Mouse (Mus musculus) kidney, adult 8-10 months (tissue): ENCODE data around the gene Lins1.

Experiments
- DNase-seq, 2 experiments: peaks; one replicate each; pipeline ENCODE4 v3.0.0; 2022

Gene Lins1

DNA sequence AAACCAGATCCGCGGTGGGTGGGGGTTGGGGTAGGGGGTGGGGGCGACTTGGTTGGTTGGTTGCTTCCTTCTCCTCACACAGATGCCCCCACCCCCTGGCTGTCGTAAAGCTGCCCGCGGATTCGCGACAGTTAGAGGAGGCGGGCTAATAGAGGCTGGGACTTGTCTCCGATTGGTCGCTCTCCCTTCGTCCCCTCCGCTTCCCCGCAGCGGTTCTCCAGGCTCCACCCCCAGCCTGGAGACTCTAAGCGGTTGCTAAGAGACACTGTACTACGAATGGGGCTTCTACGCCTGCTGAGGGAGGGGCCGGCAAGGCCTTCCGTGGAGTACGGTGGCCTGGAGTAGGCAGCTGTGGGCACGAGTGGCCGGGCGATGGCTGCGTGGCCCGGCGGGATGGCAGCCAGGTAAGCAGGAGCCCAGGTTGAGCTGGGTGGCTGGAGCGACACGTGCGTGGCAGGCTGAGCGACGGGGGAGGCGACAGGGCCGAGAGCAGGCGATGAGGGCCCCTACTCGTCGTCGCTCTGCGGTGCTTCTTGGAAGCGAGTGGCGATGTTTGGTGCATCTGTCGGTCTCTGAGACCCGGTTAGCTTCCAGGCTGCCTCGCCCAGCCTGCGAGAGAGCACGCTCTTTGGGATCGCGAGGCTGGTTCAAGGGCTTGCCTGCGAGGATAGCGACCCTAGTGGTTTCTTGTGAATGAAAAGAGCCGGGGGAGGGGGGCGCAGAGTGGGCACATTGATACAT, at the start of gene Lins1:
TSS of gene Lins1 (plus strand) at position 270 of the 741 bp plus-strand sequence.
- DNase-seq: peak; percentile 99 to 100

GRCm38 (mm10) chr7:66645736-66646135, 44.0 kb upstream of the Lins1 start:
- no peak for DNase-seq

- DNase-seq: no peak
Measured at GRCm38 (mm10) chr7:66649181-66649580, 40.5 kb upstream of the Lins1 start.

DNA sequence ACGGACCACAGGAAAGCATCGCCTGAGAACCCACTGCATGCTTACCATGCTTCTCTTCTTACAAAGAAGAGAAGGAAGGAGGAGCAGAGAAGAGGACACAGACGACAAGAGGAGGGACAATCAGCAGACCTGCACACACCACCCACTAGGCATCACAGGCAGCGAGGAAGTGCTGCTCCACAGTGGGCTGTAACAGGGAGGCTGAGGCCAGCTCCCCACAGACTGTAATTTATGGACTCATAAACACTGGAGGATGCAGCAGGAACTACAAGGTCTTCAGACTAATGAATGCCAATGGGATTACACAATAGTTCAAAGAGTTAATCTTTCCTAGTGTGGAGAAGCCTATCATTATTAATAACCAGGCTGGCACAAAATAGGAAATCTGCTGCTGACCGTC, 38.8 kb upstream of the Lins1 start:
- DNase-seq: no peak

- no peak for DNase-seq
Measured at GRCm38 (mm10) chr7:66652216-66652615, 37.5 kb upstream of the Lins1 start.

- DNase-seq: no peak
Measured at GRCm38 (mm10) chr7:66653596-66653995, 36.1 kb upstream of the Lins1 start.

- DNase-seq: peak; percentile 18 to 19
Measured at GRCm38 (mm10) chr7:66655471-66655870, 34.2 kb upstream of the Lins1 start.

GRCm38 (mm10) chr7:66660291-66660690, 29.4 kb upstream of the Lins1 start:
- DNase-seq: no peak

- no peak for DNase-seq
Measured at GRCm38 (mm10) chr7:66660972-66661371, 28.7 kb upstream of the Lins1 start.

DNA sequence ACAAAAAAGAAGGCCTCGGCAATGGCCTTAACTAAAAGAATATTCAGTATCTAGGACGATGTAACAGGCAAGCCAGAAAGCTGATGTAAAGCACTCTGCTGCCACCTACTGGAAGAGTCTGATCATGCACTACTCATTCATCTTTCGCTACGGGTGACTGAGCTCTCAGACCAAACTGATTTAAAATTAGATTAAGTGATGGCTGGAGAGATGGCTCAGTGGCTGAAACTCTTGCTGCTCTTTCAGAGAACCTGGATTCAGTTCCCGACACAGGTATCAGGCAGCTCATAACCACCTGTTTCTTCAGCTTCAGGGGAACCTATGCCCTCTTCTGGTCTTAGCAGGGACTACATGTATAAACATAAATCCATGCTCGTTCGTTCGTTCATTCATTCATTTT, 28.1 kb upstream of the Lins1 start:
- peak; percentile 62 to 86 for DNase-seq

DNA sequence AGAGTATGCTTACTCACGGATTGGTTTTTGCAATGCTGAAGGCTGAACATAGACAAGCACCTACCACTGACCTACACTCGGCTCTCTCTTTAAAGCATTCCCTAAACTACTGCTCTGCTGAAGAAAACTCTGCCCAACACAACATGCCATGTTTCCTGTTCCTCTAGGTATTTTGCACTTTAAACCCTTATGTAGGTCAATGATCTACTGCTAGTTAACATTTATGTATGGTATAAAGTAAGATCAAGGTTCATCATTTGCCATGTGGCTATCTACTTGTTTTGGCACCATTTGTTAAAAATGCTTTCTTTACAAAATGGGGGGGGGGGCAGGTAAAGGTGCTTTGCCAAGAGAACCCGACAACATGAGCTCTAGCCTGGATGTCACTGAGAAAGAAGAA, 26.1 kb upstream of the Lins1 start:
- DNase-seq: peak in 1 of 2 experiments; percentile 12

- no peak for DNase-seq
Measured at GRCm38 (mm10) chr7:66667064-66667463, 22.6 kb upstream of the Lins1 start.

DNA sequence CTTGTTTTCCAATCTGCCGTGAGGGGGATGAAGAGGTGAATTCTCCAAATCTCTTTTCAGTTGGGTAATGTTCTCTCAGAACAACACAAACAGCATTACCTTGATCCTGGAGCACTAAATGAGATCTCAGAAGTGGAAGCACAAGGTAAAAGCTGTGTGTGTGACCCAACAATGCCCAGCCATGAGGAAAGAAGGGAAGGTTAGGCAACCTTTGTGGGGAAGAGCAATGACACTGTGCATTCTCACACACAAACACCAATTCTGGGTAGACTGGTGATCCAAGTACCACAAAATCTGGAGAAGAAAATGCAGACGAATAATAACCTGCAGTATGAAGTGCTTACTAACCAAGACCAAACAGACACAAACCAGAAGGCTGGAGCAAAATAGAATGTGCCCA, 13.9 kb upstream of the Lins1 start:
- DNase-seq: no peak

GRCm38 (mm10) chr7:66682119-66682863, 7.4 kb upstream of the Lins1 start:
- DNase-seq: no peak

- no peak for DNase-seq
Measured at GRCm38 (mm10) chr7:66688721-66689120, 968 bp upstream of the Lins1 start.

DNA sequence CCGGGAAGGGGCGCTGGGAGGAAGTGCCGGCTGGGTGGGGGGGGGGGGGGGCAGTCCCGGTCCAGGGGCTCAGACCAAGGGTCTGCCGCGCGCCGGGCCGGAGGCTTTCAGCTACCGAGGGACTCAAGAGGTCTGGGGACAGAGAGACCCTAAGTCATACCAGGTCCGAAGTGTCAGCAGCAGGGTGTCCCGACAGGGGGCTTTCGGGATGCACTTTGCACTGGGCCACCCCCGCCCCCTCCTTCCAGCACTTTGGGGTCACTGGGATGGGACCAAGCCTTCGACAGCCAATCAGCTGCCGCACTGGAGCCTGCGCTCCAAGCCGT, 432 bp upstream of the Lins1 start, which contains the start of gene Asb7:
TSS of gene Asb7 (minus strand) at position 303 of the 326 bp plus-strand sequence.
- DNase-seq: no peak

DNA sequence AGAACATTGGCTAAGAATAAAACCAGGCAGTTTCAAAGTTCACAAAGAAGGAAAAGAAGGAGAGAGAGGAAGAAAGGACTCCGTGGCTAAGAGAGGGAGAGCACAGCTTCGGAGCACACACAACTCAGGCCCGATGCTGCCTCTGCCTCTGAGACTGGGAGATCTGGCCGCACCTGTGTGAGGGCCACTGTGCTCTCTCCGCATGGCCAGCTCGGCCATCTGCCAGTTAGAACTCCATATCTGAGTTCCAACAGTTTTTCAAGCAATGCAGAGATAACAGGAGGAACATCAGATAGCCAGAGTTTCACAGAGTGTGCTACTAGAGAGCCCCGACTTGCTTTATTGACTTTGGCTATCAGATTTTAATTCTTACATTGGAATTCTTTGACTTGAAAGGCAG, 4.8 kb downstream of the Lins1 start:
- no peak for DNase-seq

DNA sequence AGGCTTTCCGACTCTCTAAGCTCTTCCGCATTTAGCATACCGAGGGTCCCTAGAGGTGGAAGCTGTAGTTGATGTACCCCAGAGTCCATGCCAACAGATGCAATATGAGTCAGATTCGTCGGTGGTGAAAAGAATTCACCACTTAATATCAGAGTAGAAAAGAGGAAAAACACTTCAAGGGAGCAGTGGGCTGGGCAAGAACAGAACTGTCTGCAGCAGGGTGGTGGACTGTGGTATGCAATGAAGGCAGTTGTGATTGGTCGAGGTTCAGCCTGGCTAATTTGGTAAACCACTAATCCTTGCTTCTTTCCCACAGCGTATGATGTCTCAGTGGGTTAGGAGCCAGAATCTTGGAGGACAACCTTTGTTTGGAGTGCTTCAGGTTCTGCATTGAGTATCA, 13.0 kb downstream of the Lins1 start:
- no peak for DNase-seq

GRCm38 (mm10) chr7:66704631-66705030, 14.9 kb downstream of the Lins1 start:
- DNase-seq: no peak

GRCm38 (mm10) chr7:66711166-66711565, 21.5 kb downstream of the Lins1 start:
- DNase-seq: no peak

DNA sequence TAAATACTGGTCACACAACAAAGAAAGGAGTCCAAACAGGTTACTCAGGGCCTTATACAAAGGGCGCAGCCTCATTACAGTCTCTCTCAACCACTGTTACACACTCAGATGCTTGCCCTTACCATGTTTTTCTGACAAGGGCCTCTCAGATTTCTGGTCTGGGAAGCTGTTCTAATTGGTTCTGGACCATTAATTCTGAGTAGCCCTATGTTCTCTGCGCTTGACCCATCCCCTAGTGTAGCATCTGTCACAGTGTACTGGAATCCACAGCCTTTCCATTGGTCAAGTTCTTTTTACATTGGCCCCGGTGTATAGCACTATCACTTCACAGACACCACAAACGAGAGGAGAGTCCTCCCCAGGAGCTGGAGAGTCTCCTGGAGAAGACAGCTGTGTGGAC, 34.8 kb downstream of the Lins1 start:
- DNase-seq: no peak

DNA sequence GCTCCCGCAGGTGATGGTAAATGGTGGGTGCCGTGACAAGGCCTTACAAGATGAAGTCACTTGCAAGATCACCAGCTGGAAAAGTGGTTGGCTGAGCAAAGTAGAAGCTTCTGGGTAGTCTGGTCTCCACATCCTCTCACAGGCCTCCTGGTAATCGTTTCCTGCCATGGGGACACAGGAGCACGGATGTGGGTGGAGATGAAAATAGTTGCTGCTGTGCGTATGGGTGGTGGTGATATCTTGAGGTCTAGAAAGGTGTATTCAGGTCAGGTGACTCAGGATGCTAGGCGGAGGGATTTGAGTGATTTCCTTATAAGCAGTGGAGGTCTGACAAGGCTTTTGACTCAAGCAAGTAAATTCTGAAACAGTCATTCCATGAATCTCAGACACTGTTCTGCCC, 35.3 kb downstream of the Lins1 start:
- DNase-seq: no peak

DNA sequence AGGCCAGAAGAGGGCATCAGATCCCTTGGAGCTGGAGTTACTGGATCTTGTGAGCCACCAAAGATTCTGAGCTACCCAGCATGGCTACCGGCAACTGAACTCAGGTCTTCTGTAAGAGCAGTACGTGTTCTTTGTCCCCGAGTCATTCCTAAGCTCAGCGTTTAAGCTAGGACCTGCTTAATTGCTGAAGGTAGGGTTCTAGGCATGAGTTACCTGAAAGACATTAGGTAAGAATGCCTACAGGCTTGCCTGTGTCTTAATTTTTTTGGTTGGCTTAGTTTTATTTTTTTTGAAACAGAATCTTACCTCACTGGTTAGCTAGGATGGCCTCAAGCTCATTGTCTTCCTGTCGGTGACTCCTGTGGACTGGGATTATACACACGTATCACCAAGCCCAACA, 38.4 kb downstream of the Lins1 start:
- DNase-seq: no peak

DNA sequence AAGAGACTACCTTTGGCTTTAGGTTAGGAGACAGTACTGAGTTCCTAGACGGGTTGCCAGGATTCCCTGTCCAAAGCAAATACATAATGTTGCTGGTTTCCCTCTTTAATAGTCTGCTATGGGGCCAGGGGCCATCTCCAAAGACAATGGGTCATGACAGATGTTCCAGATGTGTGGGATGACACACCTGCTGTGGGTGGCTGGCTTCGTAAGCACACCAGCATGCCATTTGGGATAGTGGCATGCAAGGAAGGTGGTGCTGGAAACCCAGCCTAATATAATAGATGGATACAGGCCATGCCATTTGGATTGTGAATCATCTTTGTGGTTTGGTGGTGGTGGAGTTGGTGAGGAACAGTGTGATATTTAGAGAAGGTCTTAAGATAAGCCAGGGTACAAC, 39.5 kb downstream of the Lins1 start:
- no peak for DNase-seq

DNA sequence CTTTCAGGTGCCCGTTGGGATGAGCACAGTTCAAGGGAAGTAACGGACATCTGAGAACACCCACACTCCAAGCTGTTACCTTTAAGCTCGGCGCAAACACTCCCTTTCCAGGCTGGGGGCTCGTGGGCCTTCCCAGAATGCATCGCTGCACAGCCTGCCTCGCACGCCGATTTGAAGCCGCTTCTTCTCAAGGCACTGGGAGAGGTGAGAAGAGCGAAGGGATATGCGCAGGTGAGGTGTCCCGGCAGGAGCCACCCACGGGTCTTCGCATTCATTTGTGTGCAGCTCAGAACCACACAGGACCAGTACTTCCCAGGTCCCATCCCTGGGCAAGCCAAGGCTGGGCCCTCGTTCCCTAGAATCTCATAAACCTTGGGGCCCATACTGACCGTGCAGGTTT, 43.7 kb downstream of the Lins1 start:
- no peak for DNase-seq
